Mouse (Mus musculus): ENCODE measurements around the gene Ttc22.

The Ttc22 gene

DNA sequence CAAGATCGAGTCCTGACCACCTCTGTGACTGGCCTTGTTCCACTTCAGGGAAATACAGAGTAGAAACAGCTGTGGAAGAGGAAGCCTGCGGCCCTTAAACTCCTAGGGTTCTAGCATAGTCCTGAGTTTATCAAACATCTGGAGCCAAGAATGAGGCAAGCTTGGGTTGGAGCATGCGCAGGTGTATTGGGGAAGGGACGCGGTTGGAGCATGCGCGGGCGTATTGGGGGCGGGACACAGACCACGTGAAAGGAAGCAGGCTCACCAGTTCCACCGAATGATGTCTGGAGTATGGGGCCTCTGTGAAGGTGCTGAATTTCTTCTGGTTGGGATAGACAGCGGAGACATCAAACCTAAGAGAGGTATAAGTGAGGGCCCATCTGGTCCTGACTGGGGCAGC, 6.6 kb upstream of the Ttc22 start:
- no peak for DNase-seq (ENCODE audit: low read depth, low spot score)

DNA sequence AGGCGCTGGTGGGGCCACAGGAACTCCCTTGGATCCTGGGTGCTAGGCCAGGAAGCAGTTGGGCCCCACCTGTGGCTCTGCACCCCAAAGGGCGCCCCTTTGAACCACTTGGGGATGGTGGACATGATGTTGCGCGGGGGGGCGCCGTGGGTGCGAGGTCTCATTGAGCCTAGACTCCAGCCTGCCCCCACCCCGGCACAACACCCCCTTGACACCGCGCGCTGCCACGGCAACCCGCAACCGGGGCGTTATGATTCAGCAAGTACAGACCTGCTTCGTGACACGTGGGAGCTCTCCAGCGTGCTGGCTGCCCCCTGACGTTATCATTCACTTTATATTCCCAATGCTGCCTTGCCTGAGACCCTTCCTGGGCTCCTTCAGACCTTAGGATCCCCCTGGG, 5.2 kb upstream of the Ttc22 start, which contains the start of gene Lexm:
Gene Lexm (minus strand): TSS at position 186 of the 400 bp plus-strand sequence.
- no peak for DNase-seq (ENCODE audit: low read depth, low spot score)

DNA sequence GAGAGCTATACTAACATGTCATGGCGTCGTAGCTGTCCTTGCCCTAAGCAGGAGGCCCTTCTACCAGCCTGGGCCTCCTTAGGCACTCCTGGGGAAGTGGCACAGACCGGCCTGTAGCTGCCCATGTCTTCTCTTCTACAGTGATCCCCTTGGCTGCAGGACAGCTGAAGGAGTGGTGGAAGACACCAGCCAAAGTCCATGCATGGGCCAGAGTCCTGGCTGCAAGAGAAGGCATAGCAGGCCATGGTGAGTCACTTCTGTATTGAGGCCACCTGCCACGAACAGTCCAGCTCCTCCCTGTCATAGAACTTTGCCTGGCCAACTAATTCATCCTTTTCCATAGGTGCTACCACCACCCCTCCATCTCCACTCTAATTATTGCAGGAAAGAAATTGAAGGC, 3.3 kb upstream of the Ttc22 start:
- no peak for DNase-seq (ENCODE audit: low read depth, low spot score)

DNA sequence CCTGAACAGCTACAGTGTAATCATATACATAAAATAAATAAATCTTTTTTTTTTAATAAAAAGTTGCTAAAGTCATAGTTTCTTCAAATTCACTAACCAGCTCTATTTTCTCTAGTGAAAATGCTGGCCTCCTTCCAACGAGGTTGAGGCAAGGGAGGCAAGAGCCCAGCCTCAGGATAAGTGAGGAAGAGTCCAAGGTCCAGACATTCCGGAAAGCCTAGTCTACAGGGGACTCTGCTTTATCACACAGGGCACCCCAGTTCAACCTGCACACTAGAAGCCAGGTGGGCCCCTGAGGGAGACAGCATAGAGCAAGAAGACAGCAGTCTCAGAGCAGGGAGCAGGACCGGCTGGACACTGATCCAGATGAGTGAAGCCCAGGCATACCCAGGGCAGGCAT, 804 bp upstream of the Ttc22 start:
- DNase-seq (ENCODE audit: low read depth, low spot score): no peak

DNA sequence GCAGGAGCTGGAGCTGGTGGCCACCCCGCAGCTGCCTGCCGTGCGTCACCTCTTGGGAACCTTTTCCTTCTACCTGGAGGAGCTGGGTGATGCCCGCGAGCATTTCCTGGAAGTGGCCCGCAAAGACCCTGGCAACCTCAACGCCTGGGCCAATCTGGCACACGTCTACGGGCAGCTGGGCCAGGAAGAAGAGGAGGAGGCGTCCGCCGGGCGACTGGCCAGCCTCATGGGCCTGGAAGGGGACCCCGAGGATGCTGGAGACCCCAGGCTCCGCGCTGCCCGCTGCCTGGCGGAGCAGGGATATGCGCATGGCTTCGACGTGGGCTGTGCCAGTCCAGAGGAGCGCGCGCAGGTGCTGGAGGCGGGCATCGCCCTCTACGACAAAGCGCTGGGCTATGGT, 480 bp downstream of the Ttc22 start:
- no peak for DNase-seq (ENCODE audit: low read depth, low spot score)

DNA sequence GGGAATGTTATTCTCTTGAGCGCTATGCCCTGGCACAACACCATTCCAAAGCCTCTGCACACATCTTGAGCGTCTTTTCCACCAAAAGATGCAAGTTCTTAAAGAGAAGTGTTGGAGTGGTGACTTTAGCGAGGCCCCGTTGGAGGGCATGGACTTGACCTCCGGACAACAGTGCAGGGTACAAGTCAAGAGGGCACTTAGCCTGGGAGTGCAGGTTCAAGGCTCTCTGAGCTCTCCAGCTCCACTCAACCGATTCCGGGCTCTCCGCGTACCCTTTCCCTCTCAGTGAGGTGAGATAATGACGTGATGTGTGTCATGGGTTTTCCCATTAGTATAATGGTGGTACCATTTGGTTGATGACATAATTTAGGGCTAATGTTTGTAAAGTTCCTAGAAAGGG, 2.0 kb downstream of the Ttc22 start:
- DNase-seq (ENCODE audit: low read depth, low spot score): no peak

DNA sequence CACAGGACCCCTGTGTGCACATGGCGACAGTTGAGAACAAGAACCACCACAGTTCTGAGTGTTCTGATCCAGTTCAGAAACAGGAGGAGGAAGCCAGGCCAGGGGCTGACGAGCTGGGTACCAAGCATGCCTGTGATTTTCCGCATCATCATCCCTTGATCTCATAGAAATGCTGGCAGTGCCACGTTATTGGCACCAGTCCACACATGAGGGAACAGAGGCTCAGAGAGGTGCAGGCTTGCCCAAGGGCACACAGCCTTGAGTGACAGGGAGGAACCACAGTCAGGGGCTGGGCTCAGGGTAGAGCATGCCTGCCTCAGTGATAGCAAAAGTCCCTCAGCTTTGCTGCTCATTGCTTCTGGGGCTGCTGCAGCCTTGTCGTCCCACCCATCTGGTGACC, 5.6 kb downstream of the Ttc22 start:
- DNase-seq (ENCODE audit: low read depth, low spot score): no peak

DNA sequence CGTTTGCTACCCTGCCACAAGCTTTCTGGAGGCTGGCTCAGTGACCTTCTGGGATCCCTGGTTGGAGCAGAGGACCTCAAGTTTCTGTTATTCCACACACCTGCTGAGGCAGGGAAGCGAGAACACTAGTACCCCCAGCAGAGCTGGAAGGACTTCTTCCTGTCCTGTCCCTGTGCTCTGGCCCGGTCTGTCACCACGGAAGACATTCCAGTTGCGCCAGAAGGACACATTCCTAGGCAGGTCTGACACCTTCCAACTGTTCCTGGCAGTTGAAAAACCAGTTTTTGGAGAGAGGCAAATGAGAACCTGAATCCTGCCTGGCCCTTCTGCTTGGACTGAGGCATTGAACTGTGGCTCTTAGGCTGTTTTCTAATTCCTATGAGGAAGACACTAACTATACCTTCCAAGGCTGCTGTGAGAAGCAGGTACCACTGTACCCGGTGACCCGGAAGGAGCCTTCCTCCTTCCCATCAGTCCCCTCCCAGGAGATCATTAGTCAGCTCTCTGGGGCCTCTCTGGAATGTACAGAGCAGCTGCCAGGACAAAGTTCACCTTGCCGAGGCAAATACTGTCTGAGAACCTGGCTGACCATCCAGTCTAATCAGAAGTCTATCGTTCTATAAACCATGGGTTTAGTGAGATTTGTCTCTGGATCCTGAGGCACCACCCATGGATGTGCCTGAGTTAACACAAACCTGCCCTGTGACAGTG, 6.6 kb downstream of the Ttc22 start:
- no peak for DNase-seq (ENCODE audit: low read depth, low spot score)

DNA sequence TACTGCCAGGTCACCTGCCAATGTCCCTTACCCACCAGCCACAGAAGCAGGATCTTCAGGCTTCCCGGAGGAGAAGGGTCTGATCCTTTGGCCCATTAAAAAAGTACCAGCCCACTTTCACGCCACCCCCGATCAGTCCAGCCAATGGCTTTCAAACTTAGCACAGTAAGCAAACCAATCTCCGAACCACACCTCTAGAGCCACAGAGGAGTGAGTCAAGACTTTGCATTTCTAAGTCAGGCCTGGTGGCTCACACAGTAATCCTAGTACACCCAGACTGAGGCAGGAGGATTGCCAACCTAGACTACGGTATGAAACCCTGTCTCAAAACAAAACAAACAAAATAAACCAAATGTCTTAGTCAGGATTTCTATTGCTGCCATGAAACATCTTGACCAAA, 7.1 kb downstream of the Ttc22 start:
- no peak for DNase-seq (ENCODE audit: low read depth, low spot score)

DNA sequence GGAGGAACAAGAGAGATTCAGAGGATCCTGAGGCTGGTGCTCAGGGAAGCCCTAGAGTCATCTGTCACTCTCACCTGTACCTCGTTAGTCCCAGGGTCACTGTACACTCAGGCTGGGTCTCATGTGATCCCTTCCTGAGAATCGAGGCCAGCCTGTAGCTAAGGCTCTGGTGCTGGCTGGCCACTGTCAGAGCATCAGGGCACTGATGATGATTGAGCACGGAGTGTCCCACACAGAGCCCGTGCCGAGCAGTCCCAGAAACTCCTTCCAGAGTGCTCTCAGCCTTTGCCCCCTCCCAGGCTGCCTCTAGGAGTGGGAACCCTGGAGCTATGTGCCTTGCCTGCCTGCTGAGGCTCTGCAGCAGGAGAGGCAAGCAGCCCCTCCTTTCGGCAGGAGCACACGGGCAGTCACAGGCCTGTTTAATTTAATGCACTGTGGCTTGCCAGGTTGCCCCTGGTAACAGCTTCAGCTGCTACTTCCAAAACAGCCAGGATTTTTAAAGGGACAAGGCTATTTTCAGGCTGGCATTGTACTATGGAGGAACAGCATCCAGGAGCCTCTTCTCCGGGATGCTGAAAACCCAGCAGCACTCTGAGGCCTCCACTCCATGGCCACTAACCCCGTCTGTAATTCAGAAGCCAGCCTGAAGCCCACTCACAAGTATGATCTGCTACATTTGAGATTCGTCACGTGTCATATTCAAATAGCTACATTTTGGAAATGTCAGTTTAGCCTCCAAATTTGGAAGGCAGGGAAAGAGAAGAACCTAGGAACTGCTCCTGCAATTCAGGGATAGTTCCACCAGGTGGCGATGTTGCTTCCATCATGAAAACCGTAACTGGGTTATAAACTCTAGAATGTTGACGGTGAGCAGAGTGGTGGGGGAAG, 8.3 kb downstream of the Ttc22 start:
- DNase-seq (ENCODE audit: low read depth, low spot score): peak; percentile 94

DNA sequence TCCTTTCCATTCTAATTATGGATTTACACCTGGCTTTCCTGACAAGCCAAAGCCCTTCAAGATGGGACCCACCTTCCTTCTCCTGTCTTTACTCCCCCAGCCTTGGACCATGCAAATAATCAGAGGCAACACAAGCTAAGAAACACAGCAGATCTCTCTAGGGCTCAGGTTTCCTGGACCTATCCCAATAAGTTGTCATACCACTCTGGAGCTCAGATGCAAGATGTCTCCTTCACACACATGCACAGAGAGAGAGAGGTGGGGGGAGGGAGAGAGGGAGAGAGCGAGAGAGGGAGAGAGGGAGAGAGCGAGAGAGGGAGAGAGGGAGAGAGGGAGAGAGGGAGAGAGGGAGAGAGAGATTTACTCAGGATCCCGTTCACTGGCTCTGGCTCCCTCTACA, 10.1 kb downstream of the Ttc22 start:
- no peak for DNase-seq (ENCODE audit: low read depth, low spot score)

DNA sequence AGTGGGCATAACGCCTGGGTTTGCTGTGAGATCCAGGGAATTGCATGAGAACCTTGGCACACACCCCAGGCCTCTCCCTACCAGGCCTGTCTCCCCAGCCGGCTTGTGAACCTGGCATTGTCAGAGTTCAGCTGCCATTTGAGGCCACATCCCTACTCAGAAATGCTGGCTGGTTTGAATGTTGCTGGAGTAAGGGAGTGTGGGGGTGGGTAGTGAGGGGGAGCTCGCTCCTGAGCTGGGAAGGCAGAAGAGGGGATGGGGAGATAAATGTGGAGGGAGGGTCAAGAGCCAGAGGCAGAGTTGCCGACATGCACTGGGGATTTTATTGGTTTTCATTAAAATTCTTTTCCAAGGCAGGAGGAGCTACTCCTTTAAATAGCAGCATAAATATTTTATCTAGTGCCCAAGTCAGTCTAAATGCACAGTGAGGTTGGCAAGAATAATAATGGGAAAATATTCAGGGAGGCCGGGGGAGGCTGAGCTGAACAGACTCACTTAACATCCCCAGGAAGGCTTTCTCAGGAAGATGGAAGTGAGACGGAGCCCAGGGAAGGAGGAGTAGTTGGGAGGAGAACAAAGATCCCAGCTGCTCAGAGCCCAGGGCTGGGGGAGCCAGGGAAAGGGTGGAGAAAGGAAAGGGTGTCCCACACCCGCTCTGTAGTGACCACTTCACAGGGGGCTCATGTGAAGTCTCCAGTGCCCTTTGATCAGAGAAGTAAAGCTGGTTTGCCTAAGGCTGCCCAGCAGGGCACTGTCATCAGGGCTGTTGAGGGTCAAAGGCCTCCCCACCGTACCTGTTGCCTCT, 11.3 kb downstream of the Ttc22 start:
- DNase-seq (ENCODE audit: low read depth, low spot score): peak; percentile 58

DNA sequence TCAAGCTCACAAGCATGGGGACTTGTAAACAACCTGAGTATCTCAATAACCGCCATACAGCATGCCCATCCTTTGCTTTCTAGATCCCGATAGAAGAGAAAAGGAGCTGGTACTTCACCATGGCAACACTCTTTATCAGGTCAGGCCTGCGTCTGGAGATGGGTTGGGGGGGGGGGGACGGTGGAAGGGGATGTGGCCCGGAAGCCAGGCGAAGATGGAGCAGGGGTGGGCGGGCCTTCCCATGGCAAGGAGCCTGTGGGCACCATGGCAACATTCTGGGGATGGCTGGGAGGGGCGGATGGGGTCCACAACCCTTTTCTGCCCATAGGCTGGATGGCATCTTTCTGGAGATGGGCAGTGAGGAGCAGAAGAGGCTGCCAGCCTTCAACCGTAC, 11.9 kb downstream of the Ttc22 start:
- DNase-seq (ENCODE audit: low read depth, low spot score): no peak

DNA sequence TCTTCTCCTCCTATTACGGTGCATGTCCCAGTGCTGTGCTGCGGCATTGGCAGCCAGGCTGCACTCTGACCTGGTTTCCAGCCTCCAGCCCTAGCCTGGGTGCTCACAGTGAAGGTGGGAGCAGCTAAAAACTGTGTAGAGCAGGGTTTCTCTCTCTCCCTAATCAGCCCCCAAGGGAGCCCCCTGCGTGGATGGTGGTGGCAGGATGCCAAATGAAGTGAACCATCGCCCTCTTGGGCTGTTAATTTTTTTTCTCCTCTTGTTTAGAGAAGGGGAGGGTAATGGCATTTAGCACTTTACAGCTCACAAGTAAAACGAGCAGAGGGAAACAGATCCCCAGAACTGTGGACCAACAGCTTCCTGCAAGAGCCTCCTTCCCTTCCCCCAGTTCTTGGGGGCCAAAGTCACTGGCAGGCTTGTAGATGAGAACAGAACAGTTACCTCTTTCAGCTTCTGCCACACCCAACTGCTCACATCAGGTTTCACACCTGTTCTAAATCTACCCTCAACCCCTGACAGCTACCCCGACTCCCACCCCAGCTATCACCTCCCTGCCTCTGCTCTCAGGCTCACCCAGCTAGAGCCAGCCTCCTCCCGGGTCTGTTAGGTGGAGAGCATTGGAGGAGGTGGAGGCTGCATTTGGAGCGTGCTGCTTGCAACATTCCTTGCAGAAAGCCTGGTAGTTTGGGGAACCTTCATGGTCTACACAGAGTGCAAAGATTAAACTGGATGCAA, 21.4 kb downstream of the Ttc22 start:
- no peak for DNase-seq (ENCODE audit: low read depth, low spot score)

DNA sequence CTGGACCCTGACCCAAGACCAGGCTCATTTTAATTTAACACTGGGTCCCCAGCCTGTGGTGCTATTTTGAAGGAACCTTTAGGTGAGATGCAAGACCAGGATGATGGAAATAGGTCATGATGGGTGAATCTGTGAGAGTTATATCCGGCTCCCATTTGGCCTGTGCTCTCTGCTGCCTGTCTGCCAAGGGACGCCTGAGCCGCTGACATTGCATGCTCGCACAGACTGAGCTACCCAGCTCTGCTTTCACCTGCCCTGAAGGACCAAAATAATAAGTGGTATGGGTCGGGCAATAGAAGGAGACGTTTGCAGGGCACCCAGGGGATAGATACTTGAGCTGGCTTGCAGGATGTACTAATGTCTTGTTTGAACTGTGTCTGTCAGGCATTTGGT, 22.0 kb downstream of the Ttc22 start:
- DNase-seq (ENCODE audit: low read depth, low spot score): no peak

DNA sequence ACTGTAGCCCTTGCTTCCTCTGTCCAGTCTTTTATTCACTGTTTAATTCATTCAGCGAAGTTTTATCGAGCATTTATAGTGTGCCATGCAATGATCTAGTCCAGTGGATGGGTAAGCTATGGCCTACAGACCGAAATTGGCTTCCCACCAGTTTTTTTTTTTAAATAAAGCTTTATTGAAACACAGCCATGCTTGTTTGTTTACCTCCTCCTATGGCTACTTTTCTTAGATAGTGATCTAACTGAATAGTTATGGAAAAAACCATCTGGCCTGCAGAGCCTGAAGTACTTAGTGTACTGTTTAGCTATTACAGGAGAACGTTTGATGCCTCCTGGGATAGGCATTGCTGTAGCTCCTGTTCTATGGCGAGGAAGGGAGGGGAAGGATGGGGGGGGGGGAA, 23.6 kb downstream of the Ttc22 start:
- no peak for DNase-seq (ENCODE audit: low read depth, low spot score)

DNA sequence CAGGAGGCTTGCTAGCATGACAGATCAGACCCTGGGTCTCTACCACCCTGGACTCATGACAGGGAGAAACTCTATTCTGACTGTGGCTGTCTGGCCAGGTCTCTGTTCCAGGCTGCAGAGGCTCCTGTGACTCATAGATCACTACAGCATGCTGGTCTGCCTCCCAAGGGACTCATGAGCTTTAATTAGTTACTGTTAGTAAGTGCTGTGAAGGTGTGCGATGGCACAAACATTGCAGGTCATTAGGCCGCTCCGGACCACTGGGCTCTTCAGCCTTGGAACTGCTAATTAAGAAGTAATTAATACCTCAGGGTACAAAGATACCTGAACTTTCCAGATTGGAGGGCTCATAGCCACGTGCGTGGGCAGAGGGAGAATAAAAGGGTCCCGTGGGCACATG, 24.9 kb downstream of the Ttc22 start:
- no peak for DNase-seq (ENCODE audit: low read depth, low spot score)

DNA sequence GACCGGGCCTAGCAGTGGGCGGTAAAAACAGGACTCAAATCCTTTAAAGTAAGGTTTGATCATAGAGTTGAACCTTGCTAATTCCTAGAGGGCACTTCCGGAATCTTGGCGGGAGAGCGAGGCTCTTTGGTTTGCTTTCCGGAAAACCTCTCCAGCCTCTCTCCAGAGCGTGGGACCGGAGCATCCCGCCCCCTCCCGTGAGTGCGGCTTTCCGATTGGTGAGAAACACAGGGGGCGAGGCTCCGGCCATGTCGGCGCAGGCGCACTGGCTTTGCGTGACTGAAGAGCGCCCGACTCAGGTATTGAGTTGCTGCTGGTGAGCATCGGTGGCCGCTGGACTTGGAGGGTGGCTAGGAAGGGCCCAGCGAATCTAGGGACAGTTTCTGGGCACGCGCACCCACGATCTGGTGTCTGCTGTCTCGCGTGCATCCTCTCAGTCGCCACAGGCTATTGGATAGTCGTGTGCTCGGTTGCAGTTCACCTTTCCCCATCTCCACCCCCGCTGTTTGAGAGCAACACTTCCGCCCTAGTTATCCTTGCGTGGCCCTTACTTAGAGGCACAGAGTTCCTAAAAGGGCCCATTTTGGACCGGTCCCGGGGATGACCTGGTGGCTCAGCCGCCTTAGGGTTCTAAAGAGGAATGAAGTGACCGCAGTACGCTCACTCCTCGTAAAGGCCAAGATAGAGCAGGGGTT, 28.7 kb downstream of the Ttc22 start, which contains the start of gene Pars2:
Gene Pars2 (plus strand): TSS at position 237 of the 695 bp plus-strand sequence.
- peak; percentile 97 for DNase-seq (ENCODE audit: low read depth, low spot score)

DNA sequence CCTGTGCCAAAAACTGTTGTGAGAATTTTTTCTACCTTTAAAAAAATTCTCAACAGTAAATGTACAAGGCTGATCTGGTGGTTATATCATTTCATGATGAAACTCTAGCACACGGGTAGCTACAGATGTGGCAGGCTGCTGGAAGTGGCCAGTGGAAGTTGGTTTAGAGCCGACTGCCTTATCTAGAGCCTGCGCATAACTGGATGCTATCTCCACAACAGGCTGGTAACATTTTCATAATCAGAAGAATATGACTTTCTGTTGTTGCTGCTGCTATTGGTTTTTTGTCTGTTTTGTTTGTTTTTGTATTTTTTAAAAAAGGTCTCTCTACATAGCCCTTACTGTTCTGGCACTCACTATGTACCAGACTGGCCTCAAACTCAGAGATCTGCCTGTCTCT, 30.3 kb downstream of the Ttc22 start:
- DNase-seq (ENCODE audit: low read depth, low spot score): no peak

DNA sequence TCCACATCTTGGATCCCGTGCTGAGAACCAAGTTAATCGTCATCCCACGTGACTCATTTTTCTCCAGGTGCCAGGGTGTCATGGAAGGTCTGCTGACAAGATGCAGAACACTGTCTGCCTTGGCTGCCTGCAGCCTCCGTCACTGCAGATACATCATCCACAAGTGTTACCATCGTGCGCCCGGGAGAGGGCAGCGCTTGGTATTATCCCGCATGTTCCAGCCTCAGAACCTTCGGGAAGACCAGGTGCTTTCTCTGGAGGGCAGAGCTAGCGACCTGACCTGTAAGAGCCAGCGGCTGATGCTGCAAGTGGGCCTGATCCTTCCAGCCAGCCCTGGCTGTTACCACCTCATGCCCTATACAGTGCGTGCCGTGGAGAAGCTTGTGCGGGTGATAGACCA, 30.8 kb downstream of the Ttc22 start:
- no peak for DNase-seq (ENCODE audit: low read depth, low spot score)

DNA sequence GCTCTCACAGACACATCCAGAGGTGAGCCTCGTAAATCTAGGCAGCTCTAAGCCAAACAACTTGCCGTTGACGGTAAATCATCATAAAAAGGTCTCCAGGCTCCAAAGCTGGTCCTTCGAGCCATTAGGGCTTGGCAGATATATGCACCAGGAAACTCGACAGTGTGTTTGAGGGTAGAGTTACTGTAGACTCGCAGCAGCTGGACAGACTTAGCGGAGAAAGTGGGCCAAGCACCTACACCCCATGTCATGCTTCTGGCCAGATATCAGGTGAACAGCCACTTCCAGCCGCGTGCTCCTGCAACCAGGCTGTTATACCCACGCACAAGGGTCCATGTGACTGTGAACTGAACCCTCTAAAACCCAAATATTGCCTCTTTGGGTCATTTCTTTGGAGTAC, 33.4 kb downstream of the Ttc22 start:
- no peak for DNase-seq (ENCODE audit: low read depth, low spot score)

Measured in telencephalon, adult 2 months (tissue).